Mouse (Mus musculus) effector memory CD4-positive, alpha-beta T cell, adult 7 months (primary cell): ENCODE results near the gene Marveld2. TPM values are rescaled to one million over a fixed set of nuclear protein-coding genes. Genes with fewer than 3 reads are reported as not detected.

ENCODE experiments used
- polyA plus RNA-seq: library from polyadenylated mRNA; unstranded; fragments of 100-300 nt; shearing (Covaris generic); gene quantifications from one replicate; pipeline ENCODE4 v1.2.1, GENCODE M21; 2017

The Marveld2 gene
- 9.6 TPM for polyA plus RNA-seq

GRCm38 (mm10) chr13:100616181-100617087 is at the start of gene Marveld2:
TSS of gene Marveld2 (minus strand) at chr13:100616971.

GRCm38 (mm10) chr13:100651439-100652186 is 34.8 kb upstream of the Marveld2 start, which contains the start of gene Taf9:
TSS of gene Taf9 (plus strand) at chr13:100651579.

GRCm38 (mm10) chr13:100650550-100651438 is 34.0 kb upstream of the Marveld2 start, which contains the start of the genes Ak6 and Rad17:
TSS of gene Ak6 (plus strand) at chr13:100650979.
TSS of gene Rad17 (minus strand) at chr13:100651051.

GRCm38 (mm10) chr13:100552369-100553041 is 64.3 kb downstream of the Marveld2 start, which contains the start of gene Ocln:
TSS of gene Ocln (minus strand) at chr13:100552718.

Other genes starting within 250 kb of the Marveld2 start
- gene Naip1, start 164.1 kb downstream of the Marveld2 start, polyA plus RNA-seq: 0.10 TPM
- 27.9 TPM for gene Gtf2h2, start 124.4 kb downstream of the Marveld2 start, polyA plus RNA-seq
- 0.65 TPM for gene Ocln, start 64.3 kb downstream of the Marveld2 start, polyA plus RNA-seq
- 84.3 TPM for gene Ak6, start 34.0 kb upstream of the Marveld2 start, polyA plus RNA-seq
- gene Rad17, start 34.1 kb upstream of the Marveld2 start, polyA plus RNA-seq: 18.1 TPM
- 3.1 TPM for gene Taf9, start 34.6 kb upstream of the Marveld2 start, polyA plus RNA-seq
- 12.2 TPM for gene Ccdc125, start 52.7 kb upstream of the Marveld2 start, polyA plus RNA-seq
- gene Cdk7, start 114.0 kb upstream of the Marveld2 start, polyA plus RNA-seq: 47.4 TPM
- gene Mrps36, start 127.7 kb upstream of the Marveld2 start, polyA plus RNA-seq: 55.7 TPM
- gene Cenph, start 158.9 kb upstream of the Marveld2 start, polyA plus RNA-seq: 0.72 TPM
- 3.8 TPM for gene Ccnb1, start 169.6 kb upstream of the Marveld2 start, polyA plus RNA-seq
- gene Slc30a5, start 216.5 kb upstream of the Marveld2 start, polyA plus RNA-seq: 55.4 TPM